Mouse (Mus musculus) bone marrow, adult 2 months (tissue): ENCODE results near the gene Fam166a. TPM values are rescaled to one million over a fixed set of nuclear protein-coding genes. Genes with fewer than 3 reads are reported as not detected.

Source experiments
- H3K27ac ChIP-seq: fragments of 200-500 bp; 2 replicates; pipeline ENCODE4 v1.5.1; 2012; ENCODE audit warnings: low read depth, mild to moderate bottlenecking, control low read depth, inconsistent platforms, low read length; ENCODE audit not compliant: control insufficient read depth, poor library complexity, insufficient read depth
- H3K4me1 ChIP-seq: fragments of 200-500 bp; 2 replicates; pipeline ENCODE4 v1.6.1; 2011; ENCODE audit warnings: low read length; ENCODE audit not compliant: control insufficient read depth, insufficient read depth
- H3K4me3 ChIP-seq: fragments of 200-500 bp; replicated peaks from 2 replicates; pipeline ENCODE3; 2011; ENCODE audit warnings: mild to moderate bottlenecking, low read depth, low read length, control low read depth; ENCODE audit not compliant: control insufficient read depth
- CTCF ChIP-seq: fragments of 200-500 bp; IDR thresholded peaks from 2 replicates; pipeline ENCODE4 v1.5.1; 2011; ENCODE audit warnings: low read length, control low read depth; ENCODE audit not compliant: control insufficient read depth, insufficient read depth
- POLR2A ChIP-seq: fragments of 200-500 bp; IDR thresholded peaks from 2 replicates; pipeline ENCODE4 v1.6.1; 2011; ENCODE audit warnings: low read depth, mild to moderate bottlenecking, control low read depth, low read length, borderline replicate concordance; ENCODE audit not compliant: control insufficient read depth
- WGBS: fragments of 180-500 bp; shearing (Covaris S2); methylation state at CpG from one replicate; pipeline ENCODE4 v1.1.7; 2018; 5-methylcytosine and 5-hydroxymethylcytosine counted together
- polyA plus RNA-seq: library from polyadenylated mRNA; stranded (reverse); fragments of >200 nt; gene quantifications from 2 replicates; pipeline ENCODE4 v1.2.4, GENCODE M21; 2011; ENCODE audit warnings: low replicate concordance; ENCODE audit not compliant: missing spikeins, insufficient read depth, insufficient read length

The Fam166a gene
- polyA plus RNA-seq, 1 experiment, result not detected

DNA sequence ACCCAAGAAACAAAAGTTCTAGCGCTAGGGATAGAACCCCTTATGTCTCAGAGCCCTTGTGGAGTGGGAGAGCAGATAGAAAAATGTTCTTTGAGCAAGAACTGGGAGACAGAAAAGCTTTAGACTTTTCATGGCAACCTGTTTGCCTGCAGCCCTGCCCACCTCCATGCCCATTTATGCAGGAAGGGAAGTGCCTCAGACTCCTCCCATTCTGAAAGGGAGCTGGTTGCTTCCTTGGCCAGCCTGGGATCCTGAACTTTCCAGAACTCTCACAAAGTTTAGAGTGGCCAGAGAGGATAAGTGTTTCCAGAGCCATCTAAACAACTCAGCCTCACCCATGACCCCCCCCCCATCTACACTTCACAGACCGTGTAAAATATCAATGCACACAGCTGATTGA, 21.4 kb upstream of the Fam166a start:
- Histone ChIP-seq H3K4me3 (peak overlapping the region; percentile 86), H3K27ac (peak overlapping the region; percentile 93), H3K4me1 (peaks cover 14% of the 10 kb centered on the region)
- 16% methylated on average over 2 of the region's 2 CpGs for WGBS
- TF ChIP-seq CTCF (no peak), POLR2A (no peak)

GRCm38 (mm10) chr2:25197946-25198345, 20.6 kb upstream of the Fam166a start:
- Histone ChIP-seq H3K4me3 (no peak overlapping the region), H3K4me1 (peaks cover 14% of the 10 kb centered on the region), H3K27ac (no peak overlapping the region)
- TF ChIP-seq CTCF (no peak), POLR2A (no peak)

DNA sequence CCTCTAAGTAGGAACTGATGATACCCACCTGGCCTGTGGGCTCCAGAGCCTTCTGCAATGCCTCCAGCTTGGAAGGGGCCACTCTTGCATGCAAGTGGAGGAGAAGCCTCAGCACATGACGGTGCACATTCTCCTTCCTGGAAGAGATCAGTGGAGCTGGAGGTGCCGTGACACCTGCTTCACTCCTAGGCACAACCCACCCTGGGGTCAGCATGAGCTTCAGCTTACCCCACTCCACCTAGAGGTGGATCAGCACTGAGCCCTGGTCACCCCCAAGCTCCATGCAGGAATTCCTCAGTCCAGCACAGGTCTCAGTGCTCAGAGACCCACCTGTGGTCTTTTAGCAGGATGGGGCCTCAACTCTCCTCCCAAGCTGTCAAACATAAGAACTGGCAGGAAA, 17.9 kb upstream of the Fam166a start:
- WGBS, result 91% methylated on average over 2 of the region's 2 CpGs
- H3K27ac ChIP-seq, result no peak overlapping the region
- no peaks in the 10 kb centered on the region for H3K4me1 ChIP-seq
- no peak overlapping the region for H3K4me3 ChIP-seq
- no peak for TF ChIP-seq CTCF
- no peak for TF ChIP-seq POLR2A

GRCm38 (mm10) chr2:25203631-25204214, 14.8 kb upstream of the Fam166a start:
- Histone ChIP-seq H3K27ac (no peak overlapping the region), H3K4me1 (no peaks in the 10 kb centered on the region), H3K4me3 (no peak overlapping the region)
- WGBS, result 52% methylated on average over 4 of the region's 4 CpGs
- TF ChIP-seq POLR2A (no peak), CTCF (peak; percentile 24; the same call in 1 of the 2 replicates)

DNA sequence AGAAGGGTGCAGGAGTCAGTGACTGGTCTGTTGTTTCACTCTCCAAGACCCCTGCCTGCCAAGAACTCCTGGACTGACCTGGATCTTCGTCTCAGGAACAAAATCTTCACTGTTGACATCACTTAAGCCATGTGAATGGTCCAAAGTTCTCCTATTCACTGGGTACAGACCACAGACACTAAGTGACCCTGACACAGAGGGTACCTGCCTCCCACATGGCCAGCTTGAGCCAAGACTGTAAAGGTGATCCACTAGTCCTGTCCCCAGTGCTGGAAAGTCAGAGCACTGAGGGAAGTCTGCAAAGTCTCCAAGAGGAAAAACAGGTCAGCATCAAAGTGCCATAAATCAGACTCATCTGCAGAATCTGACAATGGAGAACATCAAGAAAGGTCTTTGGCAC, 11.0 kb upstream of the Fam166a start:
- TF ChIP-seq CTCF, result no peak
- TF ChIP-seq POLR2A, result no peak
- WGBS, result 86% methylated on average over 1 of the region's 1 CpGs
- no peak overlapping the region for H3K4me3 ChIP-seq
- no peaks in the 10 kb centered on the region; the same call in 1 of the 2 replicates for H3K4me1 ChIP-seq
- no peak overlapping the region for H3K27ac ChIP-seq

DNA sequence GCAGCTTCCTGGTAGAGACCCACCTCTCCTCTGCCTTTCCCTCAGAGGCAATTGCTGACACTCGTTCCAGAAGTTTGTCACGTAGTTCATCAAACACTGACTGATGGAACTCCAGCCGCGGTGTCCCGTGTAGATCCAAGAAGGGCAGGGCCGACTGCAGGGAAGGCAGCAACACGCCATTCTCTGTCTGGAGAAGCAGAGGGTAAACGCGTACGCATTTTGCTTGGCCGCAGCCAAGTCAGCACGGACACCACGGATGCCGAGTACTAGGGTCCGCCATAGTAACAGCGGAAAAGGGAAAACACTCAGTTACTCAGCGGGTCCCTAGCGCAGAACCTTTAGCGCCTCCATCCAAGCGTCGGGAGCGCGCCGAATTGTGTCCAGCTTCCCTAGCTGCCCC, 7.9 kb upstream of the Fam166a start:
- under 1% methylated on average over 24 of the region's 24 CpGs for WGBS
- Histone ChIP-seq H3K4me3 (peak overlapping the region; percentile 87), H3K4me1 (no peaks in the 10 kb centered on the region; the same call in 1 of the 2 replicates), H3K27ac (peak overlapping the region; percentile 88)
- TF ChIP-seq CTCF (no peak), POLR2A (no peak)

GRCm38 (mm10) chr2:25211121-25211670, 7.3 kb upstream of the Fam166a start, which contains the start of gene Nelfb:
Gene Nelfb, minus strand, starts transcription at chr2:25211489.
- WGBS, result under 1% methylated on average over 44 of the region's 44 CpGs
- TF ChIP-seq POLR2A, result peak; percentile 88; the same call in 1 of the 2 replicates
- no peak for TF ChIP-seq CTCF

GRCm38 (mm10) chr2:25213266-25213865, 5.2 kb upstream of the Fam166a start:
- H3K4me1 ChIP-seq, result no peaks in the 10 kb centered on the region; the same call in 1 of the 2 replicates
- WGBS, result 81% methylated on average over 23 of the region's 23 CpGs
- no peak overlapping the region for H3K4me3 ChIP-seq
- TF ChIP-seq POLR2A (no peak), CTCF (no peak)
- no peak overlapping the region for H3K27ac ChIP-seq

More at GRCm38 (mm10) chr2:25211121-25211670, 7.3 kb upstream of the Fam166a start, which contains the start of gene Nelfb:
- Histone ChIP-seq H3K27ac (peak within 1 kb of the TSS; percentile 88), H3K4me3 (peak within 1 kb of the TSS; percentile 87), H3K4me1 (no peaks in the 10 kb centered on the region; the same call in 1 of the 2 replicates)

- TF ChIP-seq CTCF (no peak), POLR2A (no peak)
- H3K4me1 ChIP-seq, result no peaks in the 10 kb centered on the region; the same call in 1 of the 2 replicates
- 76% methylated on average over 3 of the region's 3 CpGs for WGBS
- no peak within 1 kb of the TSS for H3K4me3 ChIP-seq
- no peak within 1 kb of the TSS for H3K27ac ChIP-seq
These were observed 4.1 kb upstream of the Fam166a start, which contains the start of gene Stpg3 for GRCm38 (mm10) chr2:25214444-25214843. Gene Stpg3, minus strand, starts transcription at chr2:25214637.
